Mouse (Mus musculus) olfactory bulb, adult 2 months (tissue): ENCODE results near the gene Gm10563.

Experiments used
- CTCF ChIP-seq: fragments of 200-500 bp; IDR thresholded peaks from 2 replicates; pipeline ENCODE4 v1.5.1; 2012; ENCODE audit warnings: low read depth, mild to moderate bottlenecking, low read length, moderate library complexity; ENCODE audit not compliant: insufficient read depth
- POLR2A ChIP-seq: fragments of 200-500 bp; IDR thresholded peaks from 2 replicates; pipeline ENCODE4 v1.6.1; 2012; ENCODE audit warnings: mild to moderate bottlenecking, low read depth, low read length, moderate library complexity; ENCODE audit not compliant: insufficient read depth

- no peak for TF ChIP-seq POLR2A
- no peak for TF ChIP-seq CTCF
Measured at GRCm38 (mm10) chr4:155666903-155667302, 21.7 kb upstream of the Gm10563 start.
